Mouse (Mus musculus) heart, embryonic 16.5 days (tissue): ENCODE data around the gene Myo5c. TPM values are rescaled to one million over a fixed set of nuclear protein-coding genes. Genes with fewer than 3 reads are reported as not detected.

Experiments used
- ATAC-seq: fragments of 200-750 bp; cut with Nextera tagmentation; replicated peaks from 2 replicates; pipeline ENCODE4 v1.8.0; 2017; ENCODE audit warnings: moderate number of reproducible peaks; ENCODE audit not compliant: insufficient read depth, low FRiP score; ENCODE audit errors: extremely low read depth
- H3K27ac ChIP-seq: fragments of 300-500 bp; sonication (generic); 2 replicates; pipeline ENCODE4 v1.5.1; 2014; ENCODE audit warnings: mild to moderate bottlenecking, low read length, control low read depth, moderate library complexity
- H3K27me3 ChIP-seq: fragments of 300-500 bp; sonication (generic); 2 replicates; pipeline ENCODE4 v1.6.1; 2014; ENCODE audit warnings: low read length, mixed read lengths; ENCODE audit not compliant: control insufficient read depth, insufficient read depth
- H3K36me3 ChIP-seq: fragments of 300-500 bp; sonication (generic); 2 replicates; pipeline ENCODE4 v1.6.1; 2014; ENCODE audit not compliant: control insufficient read depth, insufficient read depth
- H3K4me1 ChIP-seq: fragments of 300-500 bp; sonication (generic); 2 replicates; pipeline ENCODE4 v1.6.1; 2014; ENCODE audit warnings: low read length, mixed read lengths; ENCODE audit not compliant: control insufficient read depth, insufficient read depth
- H3K4me2 ChIP-seq: fragments of 300-500 bp; sonication (generic); 2 replicates; pipeline ENCODE4 v1.6.1; 2014; ENCODE audit warnings: low read depth, mild to moderate bottlenecking, control low read depth, low read length
- H3K4me3 ChIP-seq: fragments of 300-500 bp; sonication (generic); 2 replicates; pipeline ENCODE4 v1.5.1; 2014; ENCODE audit warnings: mild to moderate bottlenecking, control low read depth, low read length
- H3K9ac ChIP-seq: fragments of 300-500 bp; sonication (generic); 2 replicates; pipeline ENCODE4 v1.6.1; 2014; ENCODE audit warnings: low read length, control low read depth
- H3K9me3 ChIP-seq: fragments of 300-500 bp; sonication (generic); replicated peaks from 2 replicates; pipeline ENCODE4 v1.6.1; 2016; ENCODE audit warnings: low read length; ENCODE audit not compliant: control insufficient read depth
- WGBS: fragments of 180-500 bp; shearing (Covaris S2); extraction: QIAGEN DNeasy Blood & Tissue Kit; methylation state at CpG from one replicate; pipeline ENCODE4 v1.1.7; 2014; 5-methylcytosine and 5-hydroxymethylcytosine counted together
- polyA plus RNA-seq: library from polyadenylated mRNA; unstranded; fragments of >200 nt; fragmentation: Nextera tagmentation; extraction: Ambion mirVana; gene quantifications from 2 replicates; pipeline ENCODE4 v1.2.1, GENCODE M21; 2015

The Myo5c gene
- polyA plus RNA-seq, 1 experiment from 2014 or later = 2.5 TPM

GRCm38 (mm10) chr9:75353094-75353493 is 121.3 kb downstream of the Myo5c start:
- WGBS = 60% methylated on average over 8 of the region's 8 CpGs
- Histone ChIP-seq H3K36me3 (no peaks in the 10 kb centered on the region), H3K4me3 (no peak overlapping the region), H3K27ac (no peak overlapping the region), H3K4me1 (no peaks in the 10 kb centered on the region), H3K4me2 (no peak overlapping the region), H3K9me3 (no peaks in the 10 kb centered on the region), H3K27me3 (no peaks in the 10 kb centered on the region), H3K9ac (no peak overlapping the region)
- no peak for ATAC-seq

Other genes starting within 250 kb of the Myo5c start
- gene Arpp19, start 194.4 kb upstream of the Myo5c start, polyA plus RNA-seq = 187 and 195 TPM in 2 replicates
- gene Myo5a, start 161.0 kb upstream of the Myo5c start, polyA plus RNA-seq = 6.8 and 6.9 TPM in 2 replicates
- 62.6 and 66.9 TPM in 2 replicates for gene Gnb5, start 74.3 kb downstream of the Myo5c start, polyA plus RNA-seq
- gene Bcl2l10, start 115.7 kb downstream of the Myo5c start, polyA plus RNA-seq = not detected in 2 replicates
- 35.8 and 41.6 TPM in 2 replicates for gene Mapk6, start 178.0 kb downstream of the Myo5c start, polyA plus RNA-seq
- 28.1 and 32.0 TPM in 2 replicates for gene Leo1, start 209.5 kb downstream of the Myo5c start, polyA plus RNA-seq